Mouse (Mus musculus): Measurements from ENCODE around the gene Ube2c. TPM values are rescaled to one million over a fixed set of nuclear protein-coding genes. Genes with fewer than 3 reads are reported as not detected.

Ube2c gene
- total RNA-seq, 2 experiments from 2014 or later = 48.4 to 64.6 TPM

GRCm38 (mm10) chr2:164761502-164761901 is 8.2 kb upstream of the Ube2c start:
- no peak for DNase-seq (ENCODE audit: low spot score in 2 of 2)

- DNase-seq (ENCODE audit: low spot score in 2 of 2) = no peak
Measured at GRCm38 (mm10) chr2:164761971-164762370, 7.7 kb upstream of the Ube2c start.

- no peak for DNase-seq (ENCODE audit: low spot score in 2 of 2)
Measured at GRCm38 (mm10) chr2:164762593-164762992, 7.1 kb upstream of the Ube2c start.

- no peak for DNase-seq (ENCODE audit: low spot score in 2 of 2)
Measured at GRCm38 (mm10) chr2:164765841-164766240, 3.9 kb upstream of the Ube2c start.

- DNase-seq (ENCODE audit: low spot score in 2 of 2) = no peak
Measured at GRCm38 (mm10) chr2:164767812-164768540, 1.7 kb upstream of the Ube2c start.

GRCm38 (mm10) chr2:164770279-164770678 is 581 bp downstream of the Ube2c start:
- no peak for DNase-seq (ENCODE audit: low spot score in 2 of 2)

GRCm38 (mm10) chr2:164771123-164771522 is 1.4 kb downstream of the Ube2c start:
- DNase-seq (ENCODE audit: low spot score in 2 of 2) = no peak

- DNase-seq (ENCODE audit: low spot score in 2 of 2) = no peak
Measured at GRCm38 (mm10) chr2:164773229-164773988, 3.7 kb downstream of the Ube2c start.

- DNase-seq (ENCODE audit: low spot score in 2 of 2) = no peak
Measured at GRCm38 (mm10) chr2:164773989-164774364, 4.3 kb downstream of the Ube2c start.

- no peak for DNase-seq (ENCODE audit: low spot score in 2 of 2)
Measured at GRCm38 (mm10) chr2:164776130-164776529, 6.4 kb downstream of the Ube2c start.

GRCm38 (mm10) chr2:164776801-164777200 is 7.1 kb downstream of the Ube2c start:
- no peak for DNase-seq (ENCODE audit: low spot score in 2 of 2)

GRCm38 (mm10) chr2:164777246-164778014 is 7.7 kb downstream of the Ube2c start:
- no peak for DNase-seq (ENCODE audit: low spot score in 2 of 2)

GRCm38 (mm10) chr2:164778015-164778287 is 8.3 kb downstream of the Ube2c start:
- DNase-seq (ENCODE audit: low spot score in 2 of 2) = no peak

GRCm38 (mm10) chr2:164778809-164779208 is 9.1 kb downstream of the Ube2c start:
- DNase-seq (ENCODE audit: low spot score in 2 of 2) = no peak

GRCm38 (mm10) chr2:164779481-164780086 is 9.9 kb downstream of the Ube2c start, which contains the start of gene Tnnc2:
Tnnc2 (minus strand) TSS chr2:164779967.
- no peak for DNase-seq (ENCODE audit: low spot score in 2 of 2)

- no peak for DNase-seq (ENCODE audit: low spot score in 2 of 2)
Measured at GRCm38 (mm10) chr2:164781876-164782275, 12.2 kb downstream of the Ube2c start.

GRCm38 (mm10) chr2:164783926-164784581 is 14.4 kb downstream of the Ube2c start:
- no peak for DNase-seq (ENCODE audit: low spot score in 2 of 2)

- DNase-seq (ENCODE audit: low spot score in 2 of 2) = no peak
Measured at GRCm38 (mm10) chr2:164784869-164785420, 15.2 kb downstream of the Ube2c start.

GRCm38 (mm10) chr2:164785481-164786387 is 16.0 kb downstream of the Ube2c start, which contains the start of gene Snx21:
Snx21 (plus strand) TSS chr2:164785823.
- DNase-seq (ENCODE audit: low spot score in 2 of 2) = peak; percentile 75
